ENCODE assay signal across 9 mouse cellular contexts in the genomic region with DNA sequence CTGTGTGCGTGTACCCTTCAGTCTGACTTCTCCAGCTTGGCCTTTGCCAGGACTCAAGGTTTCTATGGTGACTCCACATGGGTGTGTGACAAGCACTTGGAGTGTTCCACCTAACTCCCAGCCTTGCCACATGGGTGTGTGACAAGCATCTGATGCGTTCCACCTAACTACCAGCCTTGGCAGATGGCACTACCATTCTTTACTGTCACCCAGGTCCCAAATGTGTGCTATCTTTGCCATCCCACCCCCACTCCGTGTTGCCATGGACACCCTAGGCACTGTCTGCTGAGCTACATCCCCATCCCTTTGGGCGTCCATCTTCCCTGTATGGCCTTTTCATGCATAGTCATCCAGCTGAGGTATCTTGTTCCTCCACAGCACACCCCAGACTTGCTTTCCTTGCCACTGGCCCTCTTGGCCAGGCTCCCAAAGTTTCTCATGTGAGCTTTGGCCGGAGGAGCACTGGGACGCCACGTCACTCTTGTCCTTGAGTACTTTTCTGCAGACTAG. TPM values are rescaled to one million over a fixed set of nuclear protein-coding genes. Genes with fewer than 3 reads are reported as not detected.
DNase-seq lines count a peak whose midpoint lies in the region; ATAC-seq and TF ChIP-seq lines count a peak whose summit lies in the region.
"Had no signal": no experiment of that assay in that cellular context is flagged by ENCODE, and none has a peak within 500 bp of the region (broad histone marks: within the 10 kb centered on the region; RNA-seq: fewer than 3 reads in every experiment).

No protein-coding gene starts in this region.

- no peaks in the 10 kb centered on the region for H3K27me3 ChIP-seq in hindbrain, postnatal 0 days (ENCODE audit: insufficient read depth, low read length)
- H3K27me3 ChIP-seq in hindbrain, embryonic 10.5 days (ENCODE audit: insufficient read depth, poor library complexity, severe bottlenecking), result no peaks in the 10 kb centered on the region
- H3K27me3 ChIP-seq: limb, embryonic 13.5 days had no signal

- no peak overlapping the region for H3K27ac ChIP-seq in hindbrain, postnatal 0 days
- no peak overlapping the region for H3K27ac ChIP-seq in hindbrain, embryonic 10.5 days
- H3K27ac ChIP-seq: limb, embryonic 13.5 days had no signal

- no peak for TF ChIP-seq CTCF in hindbrain, postnatal 0 days (IDR thresholded peaks at IDR 0.05; ENCODE audit: low read depth)

- no peak for DNase-seq in hindbrain, postnatal 0 days (ENCODE audit: low spot score)
- DNase-seq in hindbrain, embryonic 10.5 days (ENCODE audit: low spot score), result no peak
- DNase-seq in adrenal gland, postnatal 25 days, result peak; percentile 70
- DNase-seq in left cerebral cortex, adult 11 months (ENCODE audit: low spot score), result peak; percentile 56
- no peak for DNase-seq in spleen, adult 12 weeks (ENCODE audit: low spot score)
- no peak for DNase-seq in embryo, embryonic 11 days

- WGBS in hindbrain, postnatal 0 days, result 58% methylated on average over 7 of the region's 7 CpGs
- 89% methylated on average over 7 of the region's 7 CpGs for whole genome bisulfite sequencing in hindbrain, embryonic 10.5 days

- no peaks in the 10 kb centered on the region; the same call in 1 of the 2 replicates for H3K36me3 ChIP-seq in hindbrain, postnatal 0 days (ENCODE audit: insufficient read depth, low read length)
- peaks cover 31% of the 10 kb centered on the region for H3K36me3 ChIP-seq in hindbrain, embryonic 10.5 days

- H3K4me1 ChIP-seq in hindbrain, postnatal 0 days (ENCODE audit: insufficient read depth, low read length), result peaks cover 17% of the 10 kb centered on the region; the same call in 1 of the 2 replicates
- H3K4me1 ChIP-seq in hindbrain, embryonic 10.5 days (replicated peaks), result peaks cover 28% of the 10 kb centered on the region

- ATAC-seq in hindbrain, postnatal 0 days, result peak; percentile 53
- peak; percentile 39 for ATAC-seq in frontal cortex, adult (ENCODE audit: low TSS enrichment)

- H3K4me3 ChIP-seq in hindbrain, postnatal 0 days (ENCODE audit: low read length), result no peak overlapping the region
- no peak overlapping the region for H3K4me3 ChIP-seq in hindbrain, embryonic 10.5 days
- H3K4me3 ChIP-seq: erythroblast, embryonic 14.5 days; limb, embryonic 13.5 days had no signal

- H3K9ac ChIP-seq in hindbrain, postnatal 0 days (replicated peaks; ENCODE audit: low read length), result no peak overlapping the region
- H3K9ac ChIP-seq: limb, embryonic 13.5 days had no signal

- no peaks in the 10 kb centered on the region for H3K9me3 ChIP-seq in hindbrain, postnatal 0 days (ENCODE audit: low read length)
- peaks cover 7% of the 10 kb centered on the region; the same call in 1 of the 2 replicates for H3K9me3 ChIP-seq in hindbrain, embryonic 10.5 days
- H3K9me3 ChIP-seq: limb, embryonic 13.5 days had no signal

- no peak overlapping the region for H3K4me2 ChIP-seq in hindbrain, postnatal 0 days (ENCODE audit: low read depth, low read length)
- H3K4me2 ChIP-seq: limb, embryonic 13.5 days had no signal

RNA-seq across cellular contexts. Expression of a gene that starts 23.5 kb away (rescaled TPM):
- 15.6 and 16.9 TPM in 2 replicates for total RNA-seq in hindbrain, postnatal 0 days (2014; rRNA removed)
- polyA plus RNA-seq in hindbrain, postnatal 0 days (2015; fragmentation: Nextera tagmentation; extraction: Ambion mirVana), result 8.4 and 8.7 TPM in 2 replicates
- polyA plus RNA-seq in hindbrain, embryonic 10.5 days (2016; fragmentation: Nextera tagmentation; extraction: Ambion mirVana), result 4.7 and 6.3 TPM in 2 replicates
- 30.1 and 34.5 TPM in 2 replicates for total RNA-seq in adrenal gland, postnatal 25 days (2021)

Comparison
In these comparisons a context has a peak if more than half of its experiments do, and no peak if none do; other contexts are left out.
1. DNase-seq: peak in adrenal gland, postnatal 25 days (single experiment) and left cerebral cortex, adult 11 months (single experiment); none in hindbrain, postnatal 0 days (single experiment), hindbrain, embryonic 10.5 days (single experiment), spleen, adult 12 weeks (single experiment) and embryo, embryonic 11 days (single experiment).